Mouse (Mus musculus): ENCODE data around the gene AC131692.1.
"Not testable (repeated sequence)": the region's sequence is repeated elsewhere in the genome, so short reads cannot be mapped to it uniquely, and the experiment has no call there.

The AC131692.1 gene

DNA sequence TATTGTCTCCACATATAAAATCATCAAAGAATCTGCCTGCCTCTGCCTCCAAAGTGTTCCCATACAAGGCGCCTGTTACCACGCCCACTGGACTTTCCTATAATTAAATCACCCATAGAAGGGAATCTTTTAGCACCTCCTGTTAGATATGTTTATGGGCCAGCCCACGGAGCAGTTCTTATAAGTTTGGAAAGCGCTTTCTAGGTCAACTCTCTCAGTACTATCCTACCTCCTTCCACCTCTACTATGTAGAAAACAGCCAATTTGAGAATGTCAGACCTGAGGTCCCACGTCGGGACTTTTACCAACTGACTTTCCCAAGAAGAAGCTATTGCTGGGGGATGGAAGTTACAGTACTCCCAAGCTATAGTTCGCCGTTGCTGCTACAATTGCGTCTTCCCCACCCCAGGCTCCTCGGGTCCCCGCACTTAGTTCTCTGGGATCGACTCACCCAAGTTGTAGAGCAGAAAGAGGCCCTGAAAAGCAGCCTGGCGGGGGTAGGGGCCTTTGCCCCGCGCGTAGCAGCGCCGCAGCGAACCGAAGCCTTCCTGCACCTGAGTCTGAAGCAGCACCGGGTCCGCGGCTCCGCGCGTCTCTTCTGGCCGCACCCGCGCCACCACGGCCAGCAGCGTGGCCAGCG is 23.2 kb downstream of the AC131692.1 start:
- no peak for DNase-seq (ENCODE audit: low read depth in 1 of 2, low spot score in 2 of 2)

DNA sequence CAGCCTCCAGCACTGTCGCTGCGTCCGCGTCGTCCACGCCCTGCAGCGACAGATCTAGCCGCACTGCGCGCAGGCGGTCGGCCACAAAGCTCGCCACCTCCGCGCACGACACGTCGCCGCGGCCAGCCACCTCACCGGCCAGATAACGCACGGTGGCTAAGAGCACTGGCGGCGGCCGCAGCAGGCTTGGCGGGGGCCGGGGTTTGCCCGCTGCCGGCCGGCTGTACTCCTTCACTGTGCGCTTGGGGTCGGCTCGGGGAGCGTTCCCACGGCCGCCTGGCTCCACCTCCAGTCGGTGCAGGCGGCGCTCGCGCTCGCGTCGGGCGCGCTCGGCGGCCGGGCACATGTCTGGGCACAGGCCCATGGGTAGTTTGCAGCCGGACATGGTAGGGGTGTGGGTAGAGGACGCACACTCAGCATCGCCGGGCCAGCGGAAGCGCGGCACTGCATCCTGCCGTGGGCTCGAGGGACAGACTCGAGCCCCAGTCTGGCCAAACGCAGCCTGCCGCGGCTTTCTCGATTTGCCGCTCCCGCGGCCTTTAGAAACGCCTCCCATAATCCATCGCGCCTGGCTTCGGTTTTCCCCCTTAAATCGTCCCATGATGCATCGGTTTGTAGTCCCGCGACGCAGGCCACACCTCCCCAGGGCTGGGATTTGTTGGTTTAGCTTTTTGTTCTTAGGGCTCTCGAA is 23.9 kb downstream of the AC131692.1 start, which contains the start of gene Sac3d1:
Gene Sac3d1 (minus strand): TSS at position 665 of the 691 bp plus-strand sequence.
- DNase-seq (ENCODE audit: low read depth in 1 of 2, low spot score in 2 of 2) = peak; percentile 53 to 70

DNA sequence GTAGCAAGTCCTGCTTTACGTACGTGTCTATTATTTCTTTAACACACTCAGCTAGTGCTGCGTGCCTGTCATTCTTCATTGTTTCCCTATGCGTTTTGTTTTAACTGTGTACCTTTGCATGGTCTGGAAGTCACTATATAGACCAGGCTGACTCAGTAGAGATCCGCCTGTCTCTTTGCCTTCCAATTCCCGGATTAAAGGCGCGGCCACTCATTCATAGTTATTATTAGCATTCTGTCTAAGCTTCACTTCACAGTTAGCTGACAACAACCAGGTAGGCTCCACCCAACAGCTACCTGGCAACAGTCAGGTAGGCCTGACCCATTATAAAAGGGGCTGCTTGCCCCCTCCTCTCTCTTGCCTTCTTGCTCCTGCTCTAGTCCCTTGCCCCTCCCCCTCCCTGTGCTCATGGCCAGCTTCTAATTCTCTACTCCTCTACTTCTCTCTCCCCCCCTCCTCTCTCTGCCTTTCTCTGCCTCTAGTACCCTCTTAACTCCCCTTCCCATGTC is 24.5 kb downstream of the AC131692.1 start:
- DNase-seq (ENCODE audit: low read depth in 1 of 2, low spot score in 2 of 2) = no peak

DNA sequence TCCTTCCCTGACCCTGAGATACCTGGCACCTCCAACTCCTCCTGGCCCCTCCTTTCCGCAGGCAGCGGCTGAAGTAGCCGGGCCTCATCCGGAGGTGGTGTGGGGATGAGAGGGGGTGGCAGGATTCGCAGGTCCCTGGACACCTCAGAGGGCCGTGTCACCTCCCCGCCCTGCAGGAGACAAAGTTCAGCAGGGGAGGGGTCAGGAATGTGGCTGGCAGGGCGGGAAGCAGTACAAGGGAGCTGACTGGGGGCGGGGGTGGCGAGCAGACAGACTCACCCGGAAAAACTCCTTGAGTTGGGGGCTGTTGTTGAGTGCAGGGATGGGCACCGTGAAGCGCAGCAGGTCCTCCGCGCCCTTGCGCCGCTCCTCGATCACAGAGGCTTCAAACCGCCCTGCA is 27.5 kb downstream of the AC131692.1 start:
- no peak for DNase-seq (ENCODE audit: low read depth in 1 of 2, low spot score in 2 of 2)

DNA sequence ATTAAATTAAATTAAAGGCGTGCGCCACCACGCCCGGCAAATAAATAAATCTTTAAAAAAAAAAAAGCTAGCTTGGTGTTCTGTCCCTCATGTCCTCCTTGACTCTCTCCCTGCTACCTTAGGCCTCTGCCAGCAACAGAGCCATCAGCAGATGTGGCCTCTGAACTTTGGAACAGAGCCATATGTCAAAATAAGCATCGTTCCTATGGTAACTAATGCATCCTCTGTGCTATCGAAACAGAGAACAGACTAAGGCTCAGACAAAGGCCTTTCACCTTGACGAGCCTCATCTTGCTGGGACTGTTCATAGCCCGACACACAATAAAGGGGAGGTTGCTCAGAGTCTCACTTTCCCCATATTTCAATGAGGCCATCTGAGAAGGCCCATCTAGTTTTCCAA is 29.1 kb downstream of the AC131692.1 start:
- DNase-seq (ENCODE audit: low read depth in 1 of 2, low spot score in 2 of 2) = no peak

DNA sequence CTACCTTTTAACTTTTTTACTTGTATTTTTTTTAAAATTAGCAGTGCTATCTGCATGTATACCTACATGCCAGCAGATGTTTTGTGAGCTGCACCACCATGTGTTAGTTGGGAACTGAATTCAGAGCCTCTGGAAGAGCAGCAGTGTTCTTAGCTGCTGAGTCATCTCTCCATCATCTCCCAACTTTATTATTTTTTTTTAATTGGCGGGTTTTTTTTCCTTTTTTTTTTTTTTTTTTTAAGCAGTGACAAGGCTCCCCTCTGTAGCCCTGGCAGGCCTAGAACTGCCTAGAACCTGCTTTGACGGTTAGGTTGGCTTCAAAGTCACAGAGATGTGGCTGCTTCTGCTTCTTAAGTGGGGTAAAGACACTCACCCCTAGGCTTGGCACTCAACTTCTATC is 30.7 kb downstream of the AC131692.1 start:
- DNase-seq (ENCODE audit: low read depth in 1 of 2, low spot score in 2 of 2) = no peak

DNA sequence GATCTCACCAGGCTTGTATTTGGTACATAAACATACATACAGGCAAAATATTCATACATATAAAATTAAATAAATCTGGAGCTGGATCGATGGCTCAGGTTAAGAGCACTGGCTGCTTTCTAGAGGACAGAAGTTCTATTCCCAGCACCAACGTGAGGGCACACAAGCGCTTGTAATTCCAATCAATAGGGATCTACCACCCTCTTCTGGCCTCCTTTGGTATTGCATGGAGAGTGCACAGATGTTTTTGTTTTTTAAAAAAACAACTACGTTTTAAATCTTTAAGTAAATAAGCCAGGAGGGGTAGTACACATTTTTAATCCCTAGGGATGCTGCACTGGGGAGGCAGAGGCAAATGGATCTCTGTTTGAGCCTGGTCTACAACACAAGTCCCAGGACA is 32.1 kb downstream of the AC131692.1 start:
- peak; percentile 33 to 39 for DNase-seq (ENCODE audit: low read depth in 1 of 2, low spot score in 2 of 2)

DNA sequence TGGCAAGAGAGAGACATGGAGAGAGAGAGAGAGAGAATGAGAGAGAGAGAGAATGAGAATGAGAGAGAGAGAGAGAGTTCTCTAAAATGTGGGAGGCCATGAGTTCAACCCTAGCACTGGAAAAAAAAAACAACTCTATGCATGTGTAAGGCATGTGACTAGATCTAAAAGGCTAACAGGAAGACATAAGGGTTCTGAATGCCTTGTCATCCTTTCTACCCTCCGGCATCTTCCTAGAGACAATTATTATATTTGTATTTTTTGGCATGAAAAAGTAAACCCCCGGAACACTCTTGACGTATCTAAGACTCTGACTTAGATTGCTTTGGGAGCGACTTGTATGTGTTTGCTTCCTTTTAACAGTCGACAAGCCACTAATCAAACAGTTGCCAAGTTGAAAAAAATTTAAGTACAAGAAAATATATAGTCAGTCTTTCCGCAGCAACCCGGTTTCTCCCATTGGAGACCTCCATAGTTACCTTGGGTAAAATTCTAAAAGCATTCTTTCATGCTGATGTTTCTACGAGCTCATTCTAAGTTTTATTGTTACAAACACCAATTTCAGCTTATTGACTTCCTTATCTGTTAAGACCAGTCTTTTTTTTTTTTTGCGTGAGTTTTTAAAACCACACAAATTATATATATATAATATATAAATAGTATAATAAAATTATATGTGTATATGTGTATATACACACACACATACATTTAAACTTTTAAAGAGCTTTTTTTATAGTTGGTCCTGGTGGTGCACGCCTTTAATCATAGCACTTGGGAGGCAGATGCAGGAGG is 32.8 kb downstream of the AC131692.1 start:
- DNase-seq (ENCODE audit: low read depth in 1 of 2, low spot score in 2 of 2) = no peak

DNA sequence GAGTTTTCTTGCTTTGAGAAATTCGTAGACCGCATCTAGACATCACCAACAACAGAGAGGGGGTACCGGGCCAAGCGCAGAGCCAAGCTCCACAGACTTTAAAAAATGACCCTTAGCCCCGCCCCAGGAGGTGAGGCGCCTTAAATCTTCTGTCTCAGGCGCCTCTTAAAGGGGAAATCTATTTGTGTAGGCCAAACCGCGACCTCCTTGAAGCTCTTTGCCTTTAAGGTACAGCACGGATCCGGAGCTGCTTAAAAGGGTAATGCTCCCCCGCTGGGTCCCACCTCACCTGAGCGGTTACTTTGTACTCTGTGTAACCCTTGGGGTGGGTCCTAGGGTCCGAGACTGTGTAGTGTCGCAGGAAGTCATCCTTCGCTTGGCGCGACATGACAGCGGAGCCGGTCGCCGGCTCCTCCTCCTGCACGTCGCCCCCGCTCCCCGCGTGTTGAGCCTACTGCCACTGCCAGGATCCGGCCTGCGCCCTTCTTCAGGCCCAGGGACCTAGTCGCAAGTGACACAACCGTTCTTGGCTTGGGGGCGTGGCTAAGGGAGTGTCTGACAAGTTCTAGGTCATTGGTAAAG is 33.6 kb downstream of the AC131692.1 start, which contains the start of gene Snx15:
Gene Snx15 (minus strand): TSS at position 545 of the 582 bp plus-strand sequence.
- peak; percentile 89 to 92 for DNase-seq (ENCODE audit: low read depth in 1 of 2, low spot score in 2 of 2)

DNA sequence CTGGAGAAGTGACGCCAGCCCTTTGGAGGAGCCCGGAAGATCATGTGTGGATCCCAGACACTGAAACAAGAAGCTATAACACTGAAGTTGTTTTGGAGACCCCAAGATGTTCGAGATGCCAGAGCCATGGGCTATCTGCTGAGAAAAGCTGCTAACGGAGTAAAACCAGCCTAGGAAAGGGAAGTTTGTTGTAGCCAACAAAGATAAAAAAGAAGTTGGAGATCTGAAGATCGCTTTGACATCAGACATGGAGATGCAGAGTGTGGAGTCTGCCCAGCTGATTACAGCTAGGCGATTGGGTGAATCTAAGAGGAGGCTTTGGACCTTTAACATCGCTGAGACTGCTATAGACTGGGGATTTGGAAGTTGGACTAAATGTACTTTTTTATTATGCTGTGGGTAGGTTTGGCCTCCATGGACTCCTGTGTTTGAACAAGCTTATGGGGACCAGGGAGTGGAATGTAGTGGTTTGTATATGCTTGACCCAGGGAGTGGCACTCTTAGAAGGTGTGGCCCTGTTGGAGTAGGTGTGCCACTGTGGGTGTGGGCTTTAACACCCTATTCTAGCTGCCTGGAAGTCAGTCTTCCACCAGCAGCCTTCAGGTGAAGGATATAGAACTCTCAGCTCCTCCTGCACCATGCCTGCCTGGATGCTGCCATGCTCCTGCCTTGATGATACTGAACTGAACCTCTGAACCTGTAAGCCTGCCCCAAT is 36.4 kb downstream of the AC131692.1 start:
- not testable (repeated sequence) for DNase-seq (ENCODE audit: low read depth in 1 of 2, low spot score in 2 of 2)

DNA sequence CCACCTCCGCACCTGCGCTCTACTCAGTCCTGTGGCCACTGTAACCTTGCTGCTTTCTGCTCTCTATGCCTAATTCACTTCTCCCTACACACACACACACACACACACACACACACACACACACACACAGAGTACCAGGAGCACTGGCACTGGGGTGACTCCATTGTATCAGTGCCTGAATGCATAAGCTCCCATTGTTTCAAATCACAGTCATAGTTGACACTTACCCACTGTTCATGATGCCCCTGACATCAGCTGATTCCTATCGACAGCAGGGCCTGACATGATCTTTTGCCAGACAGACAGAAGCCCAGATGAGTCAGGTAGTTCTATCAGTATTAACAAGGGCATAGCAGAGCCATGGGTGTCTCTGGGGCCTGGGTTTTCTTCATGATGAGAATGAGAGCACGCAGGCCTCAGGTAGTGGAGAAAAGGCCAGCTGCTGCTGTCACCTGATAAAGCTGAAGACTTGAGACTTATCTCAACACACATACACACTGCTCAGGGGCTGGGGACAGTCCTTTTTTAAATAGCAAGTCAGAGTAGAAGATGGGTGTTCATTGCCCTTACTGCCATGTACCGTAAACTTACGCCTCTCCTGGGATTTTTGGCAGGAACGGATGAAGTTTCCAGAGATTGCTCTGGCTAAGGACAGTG is 38.1 kb downstream of the AC131692.1 start:
- DNase-seq (ENCODE audit: low read depth in 1 of 2, low spot score in 2 of 2) = no peak

DNA sequence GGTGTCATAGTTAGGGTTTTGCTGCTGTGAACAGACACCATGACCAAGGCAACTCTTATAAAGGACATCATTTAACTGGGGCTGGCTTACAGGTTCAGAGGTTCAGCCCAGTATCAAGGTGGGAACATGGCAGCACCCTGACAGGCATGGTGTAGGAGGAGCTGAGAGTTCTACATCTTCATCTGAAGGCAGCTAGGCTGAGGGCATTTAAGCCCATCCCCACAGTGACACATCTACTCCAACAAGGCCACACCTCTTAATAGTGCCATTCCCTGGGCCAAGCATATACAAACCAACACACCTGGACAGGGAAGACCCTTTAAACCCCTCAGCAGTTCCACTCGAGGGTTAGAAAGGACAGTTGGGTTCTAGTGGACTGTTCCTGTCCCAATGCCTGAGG is 39.0 kb downstream of the AC131692.1 start:
- not testable (repeated sequence) for DNase-seq (ENCODE audit: low read depth in 1 of 2, low spot score in 2 of 2)

DNA sequence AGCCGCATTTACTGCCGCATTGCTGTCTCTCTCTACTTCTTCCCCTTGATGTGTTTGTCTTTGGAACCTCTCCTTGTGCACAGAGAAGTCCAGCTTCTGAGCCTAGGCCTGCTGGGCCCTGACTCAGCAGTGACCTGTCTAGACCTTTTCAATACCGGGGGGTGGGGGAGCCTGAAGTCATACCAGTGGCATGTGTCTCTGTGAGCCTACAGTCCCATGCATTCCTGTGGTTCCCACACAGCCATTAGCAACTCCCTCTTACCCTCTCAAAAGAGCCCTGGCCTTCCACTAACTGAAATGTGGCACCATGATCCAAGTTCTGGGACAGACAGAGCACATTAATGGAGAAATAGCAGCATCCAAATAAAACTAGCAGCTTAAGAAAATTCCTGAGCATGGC is 42.2 kb downstream of the AC131692.1 start:
- no peak for DNase-seq (ENCODE audit: low read depth in 1 of 2, low spot score in 2 of 2)

DNA sequence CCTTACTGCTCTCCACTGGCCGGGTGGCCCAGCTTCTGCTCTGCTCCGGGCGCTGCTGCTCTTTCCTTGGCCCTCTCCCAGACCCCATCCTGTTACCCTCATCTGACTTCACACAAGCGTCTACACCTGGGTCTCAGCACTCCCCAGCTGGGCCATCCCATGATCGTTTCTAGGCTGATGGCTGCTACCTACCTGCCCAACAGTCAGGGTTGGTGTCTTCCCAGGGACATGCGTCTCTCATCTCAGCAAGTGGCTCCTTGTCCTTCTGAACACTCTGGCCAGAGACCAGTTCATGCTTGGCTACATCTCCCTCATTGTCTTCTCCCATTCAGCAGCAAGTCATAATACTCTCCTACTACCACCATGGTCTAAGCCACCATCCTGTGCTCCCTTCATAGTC is 45.5 kb downstream of the AC131692.1 start:
- no peak for DNase-seq (ENCODE audit: low read depth in 1 of 2, low spot score in 2 of 2)

DNA sequence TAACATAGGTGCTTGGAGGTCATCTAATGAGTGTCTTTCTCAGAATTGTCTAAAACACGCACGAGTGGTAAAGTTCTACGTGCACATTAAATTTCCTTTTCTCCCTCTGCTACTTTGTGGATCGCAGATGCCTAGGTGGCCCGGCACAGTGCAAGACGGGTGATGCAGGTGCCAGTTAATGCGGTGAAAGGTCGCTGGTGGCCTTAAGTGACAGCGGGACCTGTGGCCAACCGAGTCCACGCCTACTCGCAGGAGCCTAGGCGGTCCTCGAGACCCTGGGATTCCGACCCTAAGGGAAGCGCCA is 46.1 kb downstream of the AC131692.1 start:
- no peak for DNase-seq (ENCODE audit: low read depth in 1 of 2, low spot score in 2 of 2)

DNA sequence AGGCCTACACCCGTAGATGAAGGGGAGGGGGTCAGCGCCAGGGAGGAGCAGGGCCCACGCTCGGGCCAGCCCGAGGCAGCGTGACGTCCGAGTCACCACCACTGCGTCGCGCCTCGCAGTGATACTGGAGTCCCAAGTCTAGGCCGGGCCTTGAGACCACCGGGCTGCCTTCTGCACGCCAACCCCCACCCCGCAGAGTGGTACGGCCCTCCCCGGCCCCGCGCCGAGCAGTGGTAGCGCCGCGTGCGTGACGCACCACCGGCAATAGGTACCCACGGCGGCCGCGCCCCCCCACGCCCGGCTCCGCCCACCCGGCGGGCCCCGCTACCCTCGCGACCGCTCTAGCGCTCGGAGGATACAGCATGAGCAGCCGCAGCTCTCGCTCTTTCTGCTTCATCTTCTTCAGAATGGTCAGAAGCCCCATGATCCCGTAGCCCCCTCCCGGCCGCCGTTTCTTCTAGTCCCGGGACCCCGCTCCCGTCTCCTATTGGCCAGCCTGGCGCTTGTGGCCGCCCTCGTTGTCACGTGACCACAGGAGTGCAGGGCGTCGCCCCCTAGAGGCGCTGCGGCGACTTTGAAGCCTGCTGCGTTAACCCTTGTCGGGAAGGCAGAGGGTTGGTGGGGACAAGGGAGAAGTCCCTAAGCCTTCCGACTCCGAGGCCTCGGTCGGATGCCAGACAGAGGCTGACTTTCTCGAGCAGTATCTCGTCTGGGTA is 46.6 kb downstream of the AC131692.1 start, which contains the start of gene Batf2:
Gene Batf2 (plus strand): TSS at position 306 of the 716 bp plus-strand sequence.
- DNase-seq (ENCODE audit: low read depth in 1 of 2, low spot score in 2 of 2) = peak; percentile 75 to 87

DNA sequence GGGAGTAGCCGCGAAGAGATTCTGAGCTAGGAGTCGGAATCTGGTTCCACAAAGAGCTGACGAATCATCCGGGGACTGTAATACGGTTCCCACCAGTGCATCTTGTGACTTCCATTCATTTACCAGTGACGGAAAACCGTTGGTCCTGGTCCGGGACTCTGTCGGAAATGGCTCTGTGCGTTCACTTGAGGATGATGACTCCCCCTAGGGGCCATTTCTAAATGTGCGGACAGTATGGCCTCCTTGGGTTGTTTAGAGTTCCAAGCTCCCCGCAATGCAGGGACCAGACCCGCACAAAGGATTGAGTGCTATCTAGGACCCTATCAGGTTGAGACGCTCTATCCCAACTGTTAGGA is 47.2 kb downstream of the AC131692.1 start, which contains the start of gene Arl2:
Gene Arl2 (minus strand): TSS at position 155 of the 356 bp plus-strand sequence.
- peak; percentile 55 to 64 for DNase-seq (ENCODE audit: low read depth in 1 of 2, low spot score in 2 of 2)

DNA sequence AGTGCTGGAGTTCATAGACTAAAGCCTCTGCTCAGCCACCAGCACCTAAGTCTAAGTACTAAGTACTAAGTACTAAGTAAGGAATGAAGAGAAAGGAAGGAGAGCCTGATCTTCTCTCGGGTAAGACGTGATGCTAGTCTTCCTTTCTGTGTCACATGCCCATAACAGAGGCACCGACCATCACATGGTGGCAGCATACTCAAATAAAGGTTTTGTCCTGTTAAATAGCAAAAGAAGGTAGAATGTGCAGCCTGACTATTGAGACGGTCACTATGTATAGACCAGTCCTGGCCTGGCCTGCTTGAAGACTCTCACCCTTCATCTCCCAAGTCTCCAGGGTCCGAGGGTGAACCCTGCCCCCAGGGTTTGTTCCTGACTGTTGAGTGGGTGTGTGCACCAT is 50.6 kb downstream of the AC131692.1 start:
- no peak for DNase-seq (ENCODE audit: low read depth in 1 of 2, low spot score in 2 of 2)
